Mouse (Mus musculus): ENCODE data around the gene Olfr1420. TPM values are rescaled to one million over a fixed set of nuclear protein-coding genes. Genes with fewer than 3 reads are reported as not detected.

Olfr1420 gene
- total RNA-seq, 2 experiments from 2014 or later, result not detected

Small RNAs within 50 kb of the gene (microRNA-seq; reads per million reads assigned to microRNA genes)
- 1.3 to 4.6 reads per million in 2 experiments for gene Mir6994

Other genes starting within 250 kb of the Olfr1420 start
- not detected for gene Ms4a3, start 245.7 kb upstream of the Olfr1420 start, total RNA-seq (2021)
- not detected for gene Oosp2, start 226.0 kb upstream of the Olfr1420 start, total RNA-seq (2021)
- not detected for gene Oosp1, start 195.4 kb upstream of the Olfr1420 start, total RNA-seq (2021)
- gene Oosp3, start 189.5 kb upstream of the Olfr1420 start, total RNA-seq (2021), result not detected
- not detected for gene Gif, start 139.0 kb upstream of the Olfr1420 start, total RNA-seq (2021)
- 100 to 1,000 TPM in 1 of 2 experiments, 10 to 100 TPM in 1; 90.2 to 101 TPM for gene Mrpl16, start 116.2 kb upstream of the Olfr1420 start, total RNA-seq (2021)
- 1 to 10 TPM; 7.7 to 8.4 TPM for gene Stx3, start 67.2 kb upstream of the Olfr1420 start, total RNA-seq (2021)
- gene Olfr1417, start 47.3 kb upstream of the Olfr1420 start, total RNA-seq (2021), result not detected
- gene Olfr1418, start 25.5 kb upstream of the Olfr1420 start, total RNA-seq (2021), result not detected
- not detected for gene Olfr1419, start 11.5 kb upstream of the Olfr1420 start, total RNA-seq (2021)
- gene Patl1, start 25.8 kb downstream of the Olfr1420 start, total RNA-seq (2021), result 10 to 100 TPM; 26.2 to 28.2 TPM
- 10 to 100 TPM; 81.3 to 85.1 TPM for gene Osbp, start 79.4 kb downstream of the Olfr1420 start, total RNA-seq (2021)
- gene Olfr1423, start 154.8 kb downstream of the Olfr1420 start, total RNA-seq (2021), result not detected
- not detected for gene Olfr1424, start 176.1 kb downstream of the Olfr1420 start, total RNA-seq (2021)
- gene Olfr1425, start 191.2 kb downstream of the Olfr1420 start, total RNA-seq (2021), result not detected
- gene Olfr1426, start 205.4 kb downstream of the Olfr1420 start, total RNA-seq (2021), result not detected
- gene Olfr1427, start 216.8 kb downstream of the Olfr1420 start, total RNA-seq (2021), result not detected
- gene Olfr1428, start 229.3 kb downstream of the Olfr1420 start, total RNA-seq (2021), result not detected
- not detected for gene Olfr76, start 236.6 kb downstream of the Olfr1420 start, total RNA-seq (2021)